Mouse (Mus musculus) lung, postnatal 14 days (tissue): Measurements from ENCODE around the gene Kars.

Experiments
- DNase-seq: peaks from one replicate; pipeline ENCODE4 v3.0.0; 2021

The Kars gene

DNA sequence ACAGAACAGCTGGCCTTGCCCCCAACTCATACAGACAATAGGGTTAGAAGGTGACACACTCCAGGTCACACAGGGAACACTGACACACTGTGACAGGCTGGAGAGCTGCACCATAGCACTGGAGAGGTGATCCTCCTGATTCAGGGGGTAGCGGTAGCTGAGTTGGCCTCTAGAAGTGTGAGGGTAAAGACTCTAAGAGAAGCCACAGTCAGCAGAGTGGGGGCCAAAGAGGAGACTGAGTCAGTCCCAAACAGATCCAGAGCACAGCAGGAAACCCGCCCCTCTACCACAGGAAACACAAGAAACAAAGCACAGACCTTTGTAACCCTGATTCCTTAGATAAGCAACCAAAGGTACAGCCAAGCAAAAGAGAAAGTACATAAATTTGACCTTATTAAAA is 34.8 kb downstream of the Kars start:
- DNase-seq, result no peak

DNA sequence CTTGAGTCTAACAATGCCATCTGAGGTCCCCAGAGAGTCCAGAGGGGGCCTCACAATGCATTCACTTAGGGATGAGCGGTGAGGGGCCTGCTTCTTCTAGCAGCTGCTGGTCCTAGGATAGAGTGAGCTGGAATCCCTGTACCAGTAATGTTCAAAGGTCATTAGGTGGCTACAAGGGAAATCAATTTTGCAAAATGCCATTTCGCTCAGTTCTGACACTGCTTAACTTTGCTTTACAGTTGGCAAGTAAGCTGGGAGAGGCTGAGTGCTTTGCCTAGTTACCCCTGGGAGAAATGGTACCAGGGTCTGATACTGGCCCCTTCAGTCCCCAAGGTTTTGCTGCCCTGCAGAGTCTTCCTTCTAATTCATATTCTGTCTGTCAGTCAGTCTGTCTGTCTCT is 35.4 kb downstream of the Kars start:
- DNase-seq, result no peak

DNA sequence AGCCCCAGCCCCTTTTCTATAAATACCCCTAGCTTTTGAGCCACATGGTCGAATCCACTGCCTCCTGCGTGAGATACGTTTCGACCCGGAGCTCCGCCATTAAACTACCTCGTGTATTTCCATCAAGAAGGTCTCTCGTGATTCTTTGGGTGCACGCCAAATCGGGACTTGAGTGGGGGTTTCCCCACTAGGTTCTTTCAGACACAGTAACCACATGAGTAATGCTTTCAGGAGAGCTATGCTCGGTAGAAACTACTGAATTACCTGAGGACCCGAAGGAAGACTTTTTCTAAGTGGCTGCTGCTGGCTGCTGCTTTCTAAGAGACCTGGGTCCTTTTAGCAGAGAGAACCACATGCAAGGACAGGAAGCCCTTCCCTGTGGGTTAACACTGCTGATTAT is 37.0 kb downstream of the Kars start:
- no peak for DNase-seq

DNA sequence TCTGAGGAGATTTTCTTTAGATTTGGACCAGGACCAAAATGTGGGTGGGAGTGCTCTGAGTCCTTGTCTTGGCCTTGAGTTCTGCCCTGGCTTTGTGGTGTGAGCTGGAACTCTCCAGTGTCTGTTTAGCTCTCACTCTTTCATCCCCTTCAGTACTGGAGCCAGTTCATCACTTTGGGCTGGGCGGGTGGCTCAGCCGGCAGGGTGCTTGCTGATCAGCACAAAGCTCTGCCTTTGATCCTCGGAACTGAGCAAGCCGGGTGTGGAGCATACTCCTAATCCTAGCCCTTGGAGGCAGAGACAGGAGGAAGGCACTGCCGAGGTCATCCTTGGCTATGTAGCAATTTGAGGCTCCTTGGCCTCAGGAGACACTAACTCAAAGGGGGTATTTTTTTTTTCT is 42.1 kb downstream of the Kars start:
- no peak for DNase-seq

DNA sequence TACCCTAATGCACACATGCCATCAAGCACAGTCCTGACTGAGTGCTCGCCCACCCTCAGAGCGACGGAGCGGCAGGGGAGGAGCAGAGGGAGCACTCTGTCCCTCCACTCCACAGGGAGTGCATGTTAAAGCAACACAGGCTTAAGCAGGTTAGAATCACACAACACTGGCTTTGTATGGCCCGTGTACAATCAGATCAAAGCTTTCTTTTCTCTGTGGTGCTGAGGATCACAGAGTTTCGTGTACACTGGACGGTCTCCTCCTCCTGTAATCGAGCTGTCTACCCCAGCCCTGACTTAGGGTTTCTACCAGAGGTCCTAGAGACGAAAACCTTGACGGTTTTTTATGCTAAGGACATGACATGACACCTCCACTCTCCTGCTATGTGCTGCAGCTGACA is 42.6 kb downstream of the Kars start:
- DNase-seq, result no peak

DNA sequence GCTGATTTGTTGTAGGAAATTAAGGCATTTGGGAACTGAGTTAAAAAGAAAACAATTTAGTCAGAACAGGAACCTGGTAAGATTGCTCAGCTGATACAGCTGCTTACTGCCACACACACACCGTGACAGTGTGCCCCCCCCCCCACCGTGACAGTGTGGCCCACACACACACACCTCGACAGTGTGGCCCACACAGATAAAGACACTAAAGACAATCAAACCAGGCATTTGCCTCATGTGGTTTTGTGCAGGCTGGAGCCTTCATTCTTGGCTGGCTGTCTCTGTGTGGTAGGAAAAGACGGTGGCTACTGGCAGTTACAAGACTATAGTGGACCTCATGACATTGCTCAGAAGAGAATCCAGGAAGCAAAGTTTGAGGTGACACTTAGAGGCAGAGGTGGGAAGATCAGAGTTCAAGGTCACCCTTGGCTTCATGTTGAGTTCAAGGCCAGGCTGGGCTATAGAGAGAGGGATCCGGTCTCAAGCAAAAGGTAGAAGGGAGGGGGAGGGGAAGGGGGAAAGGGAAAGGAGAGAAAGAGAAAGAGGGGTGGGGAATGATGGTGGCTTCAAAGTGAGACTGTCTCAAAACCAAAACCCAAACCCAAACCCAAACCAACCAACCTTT is 43.8 kb downstream of the Kars start:
- DNase-seq, result no peak

DNA sequence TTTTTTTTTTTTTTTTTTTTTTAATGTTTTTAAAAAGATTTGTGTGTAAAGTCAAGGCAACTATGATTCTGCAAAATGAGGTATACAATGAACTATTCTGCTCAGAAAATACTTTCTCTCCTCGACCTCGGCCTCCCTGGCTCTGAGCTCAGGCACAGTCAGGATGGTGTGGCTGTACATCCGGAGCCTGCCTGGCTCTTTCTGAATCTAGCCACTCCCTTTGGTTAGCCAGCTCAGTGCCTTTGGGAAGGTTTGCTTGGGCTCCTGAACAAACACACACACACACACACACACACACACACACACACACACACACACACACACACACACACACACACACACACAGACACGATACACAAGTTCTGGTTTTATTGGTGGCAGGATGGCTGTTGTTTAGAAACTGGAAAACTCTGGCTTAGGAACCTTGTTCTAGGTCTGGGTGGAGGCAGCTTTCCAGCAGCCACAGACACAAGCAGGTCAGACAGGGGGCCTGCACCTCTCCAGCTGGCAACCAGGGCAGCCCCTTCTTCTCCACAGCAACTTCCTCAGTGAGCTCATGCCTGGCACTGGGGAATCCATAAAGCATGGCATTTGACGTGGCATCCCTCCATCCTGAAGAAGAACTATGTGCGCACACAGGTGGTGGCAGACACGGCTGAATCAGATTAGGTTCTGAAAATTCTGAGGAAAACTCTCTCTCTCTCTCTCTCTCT is 46.1 kb downstream of the Kars start:
- no peak for DNase-seq

DNA sequence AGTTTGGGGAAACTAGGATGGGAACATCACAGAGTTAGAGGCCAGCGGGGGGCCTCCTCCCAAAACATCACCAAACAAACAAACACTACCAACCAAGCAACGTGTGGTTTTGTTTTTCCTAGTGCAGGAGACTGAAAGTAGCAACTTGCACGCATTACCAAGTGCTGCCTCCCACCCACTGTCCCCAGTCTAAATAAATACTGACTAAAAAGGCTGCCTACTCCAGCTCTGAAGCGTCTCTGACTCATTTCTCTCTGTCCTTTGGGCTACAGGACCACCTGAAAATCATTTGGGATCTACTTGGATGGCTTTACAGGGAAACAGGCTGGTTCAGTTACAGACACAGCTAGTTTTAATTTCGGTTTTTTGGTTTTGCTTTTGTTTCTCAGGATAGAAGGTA is 46.8 kb downstream of the Kars start:
- no peak for DNase-seq

DNA sequence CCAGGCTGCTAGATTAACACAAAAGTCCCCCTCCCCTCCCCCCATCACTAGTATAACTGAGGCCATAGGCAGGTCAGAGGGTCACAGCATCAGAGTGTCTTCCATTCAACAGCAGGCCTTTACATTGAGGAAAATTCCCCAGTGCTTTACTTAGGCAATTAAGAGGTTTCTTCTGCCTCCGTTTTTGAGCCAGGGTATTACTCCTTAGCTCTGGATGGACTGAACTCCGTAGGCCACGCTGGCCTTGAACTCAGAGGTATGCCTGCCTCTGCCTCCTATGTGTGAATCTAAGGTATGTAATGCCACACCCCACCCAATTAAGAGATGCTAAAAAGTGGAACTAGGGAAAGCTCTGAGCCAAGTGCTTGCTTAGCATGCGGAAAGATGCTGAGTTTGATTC is 47.6 kb downstream of the Kars start:
- no peak for DNase-seq

DNA sequence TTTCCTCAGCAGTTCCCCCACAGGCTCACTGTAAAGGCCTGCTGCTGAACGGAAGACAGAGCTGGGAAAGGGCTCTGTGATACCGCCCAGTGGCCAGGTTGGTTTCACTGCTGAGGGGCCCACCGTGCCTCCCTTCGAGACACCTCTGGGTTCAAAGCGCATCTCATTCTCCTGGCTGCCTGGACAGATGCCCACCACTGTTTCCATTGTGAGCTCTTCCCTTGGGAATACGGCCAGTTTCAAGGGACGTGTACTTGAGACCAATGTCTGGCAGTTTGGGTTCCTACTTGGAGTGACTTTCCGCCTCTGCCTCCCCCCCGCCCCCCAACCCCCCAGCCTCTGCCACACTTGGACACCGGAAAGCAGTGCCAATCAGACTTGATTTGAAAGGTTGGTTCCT is 48.0 kb downstream of the Kars start:
- DNase-seq, result no peak

DNA sequence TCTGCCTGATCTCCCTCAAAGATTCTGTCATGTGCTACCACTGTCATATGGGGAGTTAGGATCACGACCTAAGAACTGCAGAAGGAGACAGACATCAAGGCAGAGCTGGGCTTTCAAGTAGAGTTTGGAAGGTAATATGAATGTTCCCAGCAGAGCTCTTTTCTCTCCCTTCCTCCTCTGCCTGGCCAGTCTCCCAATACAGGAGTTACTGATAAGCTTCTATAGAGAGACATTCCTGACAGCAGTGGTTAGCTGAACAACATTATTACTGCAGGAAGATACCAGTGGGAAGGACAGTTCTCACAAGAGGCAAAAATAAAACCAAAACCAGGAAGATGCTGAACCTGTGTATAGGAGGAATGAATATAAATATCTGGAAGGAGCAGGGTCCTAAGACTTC is 48.5 kb downstream of the Kars start:
- no peak for DNase-seq

DNA sequence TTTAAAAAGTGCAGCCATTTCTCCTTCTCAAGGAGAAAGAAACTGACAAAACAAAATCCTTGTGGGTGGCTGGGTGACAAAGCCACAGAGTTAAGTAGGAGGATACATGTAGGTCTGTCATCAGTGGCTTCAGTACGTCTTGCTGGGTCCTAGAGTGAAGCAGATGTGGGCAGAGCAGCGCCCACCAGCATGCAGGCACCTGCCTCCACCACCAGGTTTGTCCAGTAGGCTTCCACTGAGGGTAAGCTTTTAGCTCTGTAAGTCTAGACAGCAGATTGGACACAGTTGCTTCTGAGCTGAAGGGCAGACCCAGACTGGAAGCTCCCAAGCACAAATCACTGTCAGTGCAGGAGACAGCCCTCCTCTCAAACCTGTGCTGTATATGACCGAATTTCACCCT is 49.8 kb downstream of the Kars start:
- no peak for DNase-seq

DNA sequence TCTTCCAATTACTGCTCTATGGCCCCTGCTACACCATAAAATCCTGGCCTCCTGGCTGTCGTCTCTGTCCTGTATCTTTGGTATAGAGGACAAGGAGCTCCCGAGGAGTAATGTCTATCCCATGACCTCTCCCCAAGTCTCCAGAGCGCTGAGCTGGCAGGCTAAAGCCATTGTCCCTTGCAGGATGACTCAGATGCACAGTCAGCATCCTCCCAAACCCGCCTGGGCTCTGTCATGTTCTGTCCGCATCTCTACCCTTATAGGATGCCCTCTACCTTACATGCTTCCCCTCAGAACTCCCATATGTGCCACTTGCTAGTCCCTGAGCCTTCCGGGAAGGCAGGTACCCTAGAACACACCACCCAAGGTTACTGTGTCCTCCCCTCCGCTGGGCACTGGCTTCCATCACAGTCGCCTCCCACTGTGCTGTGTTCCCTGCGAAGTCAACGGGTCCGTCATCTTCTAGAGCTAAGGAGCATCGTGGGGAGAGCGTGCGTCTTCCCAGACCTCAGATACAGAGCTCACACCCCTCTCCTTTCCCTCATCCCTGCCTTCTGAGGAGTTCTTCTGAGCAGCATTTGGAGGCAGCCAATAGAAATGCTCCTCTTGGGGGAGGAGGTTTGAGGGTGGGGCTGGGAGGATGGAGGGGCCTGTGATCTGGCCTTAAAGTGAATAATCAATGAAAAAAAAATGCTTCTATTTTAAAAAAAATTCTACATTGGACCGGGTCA is 50.4 kb downstream of the Kars start:
- DNase-seq, result no peak

DNA sequence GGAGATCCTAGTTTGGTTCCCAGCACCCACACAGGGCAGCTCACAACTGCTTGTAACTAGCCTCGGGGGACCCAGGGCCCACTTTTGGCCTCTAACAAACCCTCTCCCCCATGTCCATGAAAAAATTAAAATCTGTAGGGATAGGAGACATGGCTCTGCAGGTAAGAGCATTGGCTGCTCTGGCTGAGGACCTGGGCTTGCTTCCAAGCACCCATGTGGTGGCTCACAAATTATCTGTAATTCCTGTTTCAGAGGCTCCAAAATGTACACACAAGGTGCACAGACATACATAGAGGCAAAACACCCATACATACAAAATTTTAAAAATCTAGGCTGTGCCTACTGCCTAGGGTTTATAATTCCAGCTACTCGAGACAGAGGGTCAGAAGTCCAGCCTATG is 53.9 kb downstream of the Kars start:
- DNase-seq, result no peak

DNA sequence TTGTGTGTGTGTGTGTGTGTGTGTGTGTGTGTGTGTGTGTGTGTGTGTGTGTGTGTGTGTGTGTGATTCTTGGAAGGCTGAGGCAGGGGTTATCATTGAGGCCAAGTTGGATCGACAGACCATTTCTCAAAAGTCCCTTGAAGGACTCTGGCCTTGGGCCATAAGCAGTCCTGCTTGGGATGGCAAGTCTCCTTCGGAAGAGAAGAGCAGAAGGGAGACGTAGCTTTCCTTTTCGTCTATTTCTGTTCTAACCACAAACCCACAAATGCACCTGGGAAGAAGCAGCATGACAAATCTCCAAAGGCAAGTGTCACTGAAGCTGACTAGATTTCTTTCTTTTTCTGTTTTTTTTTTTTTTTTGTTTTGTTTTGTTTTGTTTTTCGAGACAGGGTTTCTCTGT is 55.2 kb downstream of the Kars start:
- DNase-seq, result no peak

DNA sequence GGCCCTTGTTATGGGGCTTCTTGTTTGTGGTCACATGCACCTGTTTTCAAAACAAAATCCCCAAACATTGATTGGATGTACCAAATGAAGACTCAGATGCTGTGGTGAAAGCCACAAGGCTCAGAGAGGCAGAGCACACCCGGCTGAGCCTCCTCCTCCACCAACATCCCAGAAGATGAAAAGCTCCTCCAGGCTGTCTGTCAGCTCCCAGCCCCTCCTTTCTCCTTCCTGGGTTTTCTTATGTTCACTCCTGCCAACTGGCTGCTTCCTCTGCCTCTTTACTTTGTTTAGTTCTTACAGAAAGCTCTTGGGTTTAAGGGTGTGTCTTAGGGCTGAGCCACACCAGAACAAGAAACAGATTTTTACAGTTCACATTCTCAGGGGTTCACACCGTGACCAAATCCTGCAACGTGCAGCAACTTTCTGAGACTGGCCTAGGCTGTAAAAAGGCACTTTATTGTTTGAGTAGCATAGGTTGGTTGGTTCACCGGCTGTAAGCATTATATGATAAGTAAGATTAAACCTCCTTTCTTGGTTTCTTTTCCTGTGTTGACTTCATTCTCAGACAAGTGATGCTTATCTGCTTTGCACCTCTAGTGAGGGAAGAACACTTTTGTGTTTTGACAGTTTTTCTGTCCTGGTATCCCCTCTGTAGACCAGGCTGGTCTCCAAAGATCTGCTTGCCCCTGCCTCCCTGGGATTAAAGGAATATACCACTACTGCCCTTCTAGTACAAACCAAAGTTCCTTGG is 56.1 kb downstream of the Kars start:
- DNase-seq, result no peak

DNA sequence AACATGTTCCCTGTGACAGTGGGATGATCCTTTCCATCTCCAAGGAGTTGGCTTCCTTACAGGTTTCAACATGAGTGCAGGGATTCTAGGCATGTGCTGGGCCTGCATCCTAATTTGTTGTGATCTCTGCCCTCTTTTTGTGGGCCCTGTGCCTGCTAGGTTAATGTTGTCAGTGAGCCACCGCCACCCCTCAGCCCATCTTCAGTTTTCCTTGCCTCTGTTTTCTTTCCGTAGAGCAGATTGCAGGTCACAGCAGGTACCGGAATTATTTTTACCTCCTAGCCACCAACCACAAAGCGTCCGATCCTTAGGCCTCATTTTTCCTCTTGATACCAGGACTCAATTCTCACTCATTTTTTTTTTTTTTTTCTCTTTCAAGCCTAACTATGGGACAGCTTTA is 59.2 kb downstream of the Kars start:
- DNase-seq, result no peak

DNA sequence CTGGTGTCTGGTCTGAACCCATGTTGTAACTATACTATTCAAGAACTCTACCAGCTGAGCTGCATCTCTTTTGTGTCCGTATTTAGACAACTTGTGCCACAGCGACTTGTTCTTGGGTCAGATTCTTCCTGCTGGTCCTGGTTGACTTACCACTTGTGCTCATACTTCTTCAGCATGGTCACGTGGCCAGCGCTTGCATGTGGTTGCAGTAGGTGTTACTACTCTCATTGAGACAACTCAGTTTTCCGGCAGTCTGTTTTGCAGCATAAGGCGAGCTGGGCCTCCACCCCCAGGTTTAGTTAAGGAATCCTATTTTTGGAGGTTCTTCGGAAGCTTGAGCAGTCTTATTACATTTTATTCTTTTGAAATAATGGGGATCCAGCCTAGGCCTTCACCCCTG is 59.8 kb downstream of the Kars start:
- no peak for DNase-seq

DNA sequence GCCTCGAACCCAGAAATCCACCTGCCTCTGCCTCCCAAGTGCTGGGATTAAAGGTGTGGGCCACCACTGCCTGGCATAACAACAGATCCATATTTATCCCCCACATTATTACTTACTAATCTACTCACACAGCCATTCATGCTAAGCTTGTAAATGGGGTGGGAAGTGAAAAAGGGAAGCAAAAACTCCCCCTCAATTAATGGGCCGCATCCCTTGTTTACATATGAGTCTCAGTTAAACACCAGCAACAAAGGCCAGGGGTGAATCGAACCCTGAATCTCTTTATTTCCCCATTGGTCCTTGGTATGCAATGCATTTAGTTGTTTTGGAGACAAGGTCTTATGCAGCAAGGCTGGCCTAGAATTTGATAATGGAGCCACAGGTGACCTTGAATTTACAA is 60.3 kb downstream of the Kars start:
- DNase-seq, result no peak

DNA sequence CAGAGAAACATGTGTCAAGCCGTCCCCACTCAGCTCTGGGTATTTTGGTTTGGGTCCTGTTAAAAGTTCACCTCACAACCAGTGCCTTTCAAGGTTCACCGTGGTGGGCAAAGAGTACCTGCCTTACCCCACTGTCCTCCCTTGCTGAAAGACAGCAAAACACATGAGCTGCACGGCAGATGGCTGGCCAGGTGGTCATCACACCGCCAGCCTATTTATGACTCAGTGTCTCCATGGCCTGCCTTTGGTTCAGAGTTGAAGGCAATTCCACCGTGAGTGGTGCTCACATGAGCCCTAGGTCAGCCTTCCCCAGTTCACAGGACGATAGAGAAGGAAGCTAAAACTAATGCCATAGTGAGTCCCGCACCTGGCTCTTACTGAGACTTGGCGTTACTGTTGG is 63.2 kb downstream of the Kars start:
- no peak for DNase-seq

DNA sequence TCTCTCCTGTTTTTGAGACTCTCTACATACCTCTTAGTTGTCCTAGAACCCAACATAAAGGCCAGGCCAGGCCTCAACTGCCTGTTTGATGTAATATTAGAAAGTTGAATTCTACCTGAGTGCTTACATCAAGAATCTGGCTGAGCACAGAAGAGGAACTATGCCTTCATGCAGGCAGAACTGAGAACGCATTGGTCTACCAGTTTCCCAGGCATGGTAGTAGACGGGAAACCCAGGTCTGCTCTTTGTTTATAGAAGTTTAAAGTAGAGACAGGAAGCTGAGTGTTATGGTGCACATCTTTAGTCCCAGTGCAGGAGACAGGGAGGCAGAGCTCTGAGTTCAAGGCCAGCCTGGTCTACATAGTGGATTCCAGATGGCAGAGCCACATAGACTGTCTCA is 64.0 kb downstream of the Kars start:
- no peak for DNase-seq

DNA sequence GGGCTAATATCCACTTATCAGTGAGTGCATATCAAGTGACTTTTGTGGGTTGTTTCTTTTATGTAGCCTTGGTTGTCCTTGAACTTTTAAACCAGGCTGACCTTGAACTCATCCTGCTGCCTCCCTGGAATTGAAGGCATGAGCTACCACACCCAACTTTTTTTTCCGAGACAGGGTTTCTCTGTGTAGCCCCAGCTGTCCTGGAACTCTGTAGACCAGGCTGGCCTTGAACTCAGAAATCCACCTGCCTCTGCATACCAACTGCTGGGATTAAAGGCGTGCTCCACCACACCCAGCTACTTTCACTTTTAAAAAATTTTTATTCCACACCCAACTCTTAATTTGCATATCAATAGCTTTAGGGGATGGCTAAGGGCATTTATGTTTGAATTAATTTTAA is 67.6 kb downstream of the Kars start:
- no peak for DNase-seq
